Mouse (Mus musculus) liver, adult 2 months (tissue): ENCODE measurements at regions not wholly inside any gene's neighbourhood (a gene's known extent, or its start where the extent isn't known, plus 50 kb on each side); places are given as distances from the start of the nearest gene placed in this dataset.

Experiments used
- DNase-seq: peaks from one replicate; pipeline ENCODE4 v3.0.0-alpha.2; 2011; ENCODE audit warnings: low read depth, low spot score; ENCODE audit errors: extremely low read depth
- H3K27ac ChIP-seq: fragments of 200-500 bp; replicated peaks from 2 replicates; pipeline ENCODE4 v1.5.1; 2012; ENCODE audit warnings: low read depth, mild to moderate bottlenecking, control low read depth, inconsistent platforms, low read length; ENCODE audit not compliant: insufficient read depth
- H3K27me3 ChIP-seq: fragments of 200-500 bp; 2 replicates; pipeline ENCODE4 v1.6.1; 2012; ENCODE audit warnings: mild to moderate bottlenecking, moderate library complexity, low read length, inconsistent platforms; ENCODE audit not compliant: control insufficient read depth, insufficient read depth
- H3K36me3 ChIP-seq: fragments of 200-500 bp; 2 replicates; pipeline ENCODE4 v1.6.1; 2012; ENCODE audit warnings: low read length, inconsistent platforms; ENCODE audit not compliant: control insufficient read depth, insufficient read depth
- H3K4me1 ChIP-seq: fragments of 200-500 bp; 2 replicates; pipeline ENCODE4 v1.6.1; 2011; ENCODE audit warnings: low read length; ENCODE audit not compliant: control insufficient read depth, insufficient read depth
- H3K4me3 ChIP-seq: fragments of 200-500 bp; 2 replicates; pipeline ENCODE4 v1.5.1; 2011; ENCODE audit warnings: low read depth, mild to moderate bottlenecking, control low read depth, low read length, moderate library complexity; ENCODE audit not compliant: insufficient read depth
- H3K79me2 ChIP-seq: fragments of 200-500 bp; 2 replicates; pipeline ENCODE4 v1.6.1; 2012; ENCODE audit warnings: inconsistent platforms, mild to moderate bottlenecking, low read length, moderate library complexity; ENCODE audit not compliant: control insufficient read depth, insufficient read depth
- H3K9ac ChIP-seq: fragments of 200-500 bp; 2 replicates; pipeline ENCODE4 v1.6.1; 2012; ENCODE audit warnings: low read depth, mild to moderate bottlenecking, control low read depth, inconsistent platforms, low read length
- CTCF ChIP-seq: fragments of 200-500 bp; IDR thresholded peaks from 2 replicates; pipeline ENCODE4 v1.5.1; 2011; ENCODE audit warnings: low read depth, low read length, control low read depth
- POLR2A ChIP-seq: fragments of 200-500 bp; IDR thresholded peaks from 2 replicates; pipeline ENCODE4 v1.6.1; 2011; ENCODE audit warnings: low read length, control low read depth; ENCODE audit not compliant: insufficient read depth; ENCODE audit errors: extremely low read depth
- WGBS: fragments of 180-500 bp; shearing (Covaris S2); methylation state at CpG from one replicate; pipeline ENCODE4 v1.1.7; 2018; 5-methylcytosine and 5-hydroxymethylcytosine counted together

DNA sequence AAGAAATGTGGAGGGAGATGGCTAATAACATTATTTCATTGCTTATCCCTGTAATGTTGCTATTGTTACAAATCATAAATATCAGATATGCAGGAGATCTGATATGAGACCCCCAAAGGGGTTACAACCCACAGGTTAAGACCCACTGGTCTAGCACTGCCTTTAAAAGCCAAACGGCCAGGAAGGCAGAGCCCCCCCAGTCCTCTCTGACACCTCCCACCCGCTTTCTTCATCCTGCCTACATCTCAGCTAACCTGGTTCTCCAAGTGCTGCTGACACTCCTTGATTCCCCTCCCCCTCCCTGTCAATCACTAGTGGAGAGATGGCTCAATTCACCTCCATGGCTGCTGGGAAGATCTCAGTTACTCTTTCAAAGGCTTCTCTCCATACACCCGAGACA is 94.9 kb downstream of the Tmem30b start:
- Histone ChIP-seq H3K9ac (no peak overlapping the region), H3K27ac (no peak overlapping the region), H3K36me3 (no peaks in the 10 kb centered on the region), H3K79me2 (no peaks in the 10 kb centered on the region), H3K27me3 (no peaks in the 10 kb centered on the region), H3K4me3 (no peak overlapping the region), H3K4me1 (no peaks in the 10 kb centered on the region)
- TF ChIP-seq POLR2A (no peak), CTCF (no peak)
- 66% methylated on average over 3 of the region's 3 CpGs for WGBS
- DNase-seq = no peak

DNA sequence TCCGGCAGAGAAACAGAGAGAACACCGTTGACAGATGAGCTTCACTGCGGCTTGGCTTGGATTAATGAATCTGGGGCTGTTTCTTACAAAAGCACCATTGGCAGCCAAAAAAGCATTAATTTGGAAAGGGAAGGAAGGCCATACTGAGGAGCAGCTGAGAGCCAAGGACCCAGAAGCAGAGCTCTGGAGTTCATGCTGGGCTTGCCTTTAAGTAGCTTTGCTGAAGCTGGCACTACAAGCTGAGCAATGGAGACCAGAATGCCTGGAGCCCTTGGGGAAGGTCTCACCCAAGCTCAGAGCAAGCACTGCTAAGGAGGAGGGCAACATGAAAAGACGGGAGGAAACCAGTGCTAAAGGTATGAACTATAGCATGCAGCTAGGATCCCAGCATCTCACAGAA is 95.7 kb downstream of the Tmem30b start:
- no peak overlapping the region for H3K27ac ChIP-seq
- no peaks in the 10 kb centered on the region for H3K36me3 ChIP-seq
- H3K9ac ChIP-seq = no peak overlapping the region
- no peaks in the 10 kb centered on the region for H3K79me2 ChIP-seq
- 81% methylated on average over 4 of the region's 4 CpGs for WGBS
- DNase-seq = no peak
- TF ChIP-seq CTCF = no peak
- TF ChIP-seq POLR2A = no peak
- no peak overlapping the region for H3K4me3 ChIP-seq
- no peaks in the 10 kb centered on the region for H3K4me1 ChIP-seq
- no peaks in the 10 kb centered on the region for H3K27me3 ChIP-seq

DNA sequence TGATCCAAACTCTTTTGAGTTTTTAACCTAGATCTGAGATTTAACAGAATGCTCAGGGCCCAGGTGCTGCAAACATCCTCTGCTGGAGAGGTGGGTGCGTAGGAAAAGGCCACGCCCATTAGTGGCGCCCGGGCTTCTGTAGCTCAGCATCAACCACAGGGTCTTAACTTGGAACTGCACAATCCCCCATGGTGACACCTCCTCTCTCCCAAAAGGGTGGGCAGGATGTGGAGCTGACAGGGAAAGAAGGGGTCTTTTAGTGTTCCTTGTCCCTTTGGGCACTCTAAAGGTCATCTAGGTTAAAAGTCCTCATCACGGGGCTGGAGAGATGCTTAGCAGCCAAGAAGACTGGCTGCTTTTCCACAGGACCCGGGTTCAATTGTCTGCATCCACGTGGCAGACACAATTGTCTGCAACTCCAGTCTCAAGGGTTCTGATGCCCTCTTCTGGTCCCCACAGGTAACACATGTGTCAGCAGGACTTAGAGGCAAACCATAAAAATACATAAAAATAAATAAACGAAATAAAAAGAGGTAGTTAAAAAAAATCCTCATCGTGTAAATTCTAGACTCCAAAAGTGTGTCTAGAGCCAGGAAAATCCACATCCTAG is 96.2 kb downstream of the Tmem30b start:
- TF ChIP-seq CTCF (peak; percentile 71), POLR2A (no peak)
- Histone ChIP-seq H3K79me2 (no peaks in the 10 kb centered on the region), H3K4me3 (no peak overlapping the region), H3K27me3 (no peaks in the 10 kb centered on the region), H3K9ac (no peak overlapping the region), H3K27ac (no peak overlapping the region), H3K4me1 (no peaks in the 10 kb centered on the region), H3K36me3 (no peaks in the 10 kb centered on the region)
- peak; percentile 51 for DNase-seq
- WGBS = 53% methylated on average over 9 of the region's 9 CpGs

DNA sequence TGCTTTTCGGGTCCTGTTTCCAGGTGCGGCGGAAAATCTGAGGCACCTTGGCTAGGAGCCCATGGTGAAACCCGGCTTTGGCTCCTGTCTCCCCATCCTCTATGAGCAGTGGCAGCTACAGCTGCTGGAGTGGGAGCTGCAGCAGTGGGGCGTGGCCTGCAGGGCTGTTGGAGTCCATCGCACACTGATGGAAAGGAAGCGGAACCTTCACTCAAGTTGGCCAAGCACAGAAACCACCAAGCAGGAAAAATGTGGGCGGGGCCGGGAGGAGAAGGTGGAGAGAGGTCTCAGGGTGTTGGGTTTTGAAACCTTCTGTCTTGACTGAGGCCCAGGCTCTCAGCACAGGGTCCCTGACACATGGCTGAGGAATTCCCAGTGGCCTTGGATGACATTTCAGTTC is 97.1 kb downstream of the Tmem30b start:
- Histone ChIP-seq H3K27ac (no peak overlapping the region), H3K79me2 (no peaks in the 10 kb centered on the region), H3K9ac (no peak overlapping the region), H3K4me1 (no peaks in the 10 kb centered on the region), H3K4me3 (no peak overlapping the region), H3K36me3 (no peaks in the 10 kb centered on the region), H3K27me3 (no peaks in the 10 kb centered on the region)
- DNase-seq = no peak
- TF ChIP-seq CTCF (no peak), POLR2A (no peak)
- WGBS = 66% methylated on average over 9 of the region's 9 CpGs

DNA sequence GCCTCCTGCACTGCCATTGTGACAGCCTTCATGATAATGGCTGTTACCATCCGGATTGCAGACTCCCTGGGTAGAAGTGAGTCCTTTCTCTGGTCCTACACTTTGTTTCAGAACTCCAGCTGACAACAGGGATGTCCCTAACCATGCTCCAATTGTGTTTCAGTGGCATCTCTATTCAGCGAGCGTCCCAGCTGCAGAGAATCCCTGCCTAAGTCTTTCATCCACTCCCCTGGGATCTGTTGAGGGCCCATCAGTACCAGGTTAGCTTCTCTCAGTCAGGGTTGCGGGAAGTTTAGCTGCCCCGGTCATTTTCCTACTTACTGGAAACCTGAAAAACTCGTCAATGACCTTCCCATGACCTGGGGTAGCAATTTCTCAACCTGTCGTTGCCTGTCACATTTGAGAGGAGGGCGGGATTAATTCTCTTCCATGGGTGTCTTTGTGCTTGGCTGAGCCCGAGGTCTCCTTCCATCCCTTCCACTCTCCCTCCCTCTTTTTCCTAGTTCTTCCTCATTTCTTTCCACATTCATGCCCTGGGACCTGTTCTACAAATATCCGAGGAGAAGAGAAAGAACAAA is 97.7 kb downstream of the Tmem30b start:
- Histone ChIP-seq H3K27me3 (no peaks in the 10 kb centered on the region), H3K9ac (no peak overlapping the region), H3K4me3 (no peak overlapping the region), H3K4me1 (no peaks in the 10 kb centered on the region), H3K79me2 (no peaks in the 10 kb centered on the region), H3K27ac (no peak overlapping the region), H3K36me3 (no peaks in the 10 kb centered on the region)
- WGBS = 55% methylated on average over 10 of the region's 10 CpGs
- no peak for DNase-seq
- TF ChIP-seq POLR2A = no peak
- no peak for TF ChIP-seq CTCF

DNA sequence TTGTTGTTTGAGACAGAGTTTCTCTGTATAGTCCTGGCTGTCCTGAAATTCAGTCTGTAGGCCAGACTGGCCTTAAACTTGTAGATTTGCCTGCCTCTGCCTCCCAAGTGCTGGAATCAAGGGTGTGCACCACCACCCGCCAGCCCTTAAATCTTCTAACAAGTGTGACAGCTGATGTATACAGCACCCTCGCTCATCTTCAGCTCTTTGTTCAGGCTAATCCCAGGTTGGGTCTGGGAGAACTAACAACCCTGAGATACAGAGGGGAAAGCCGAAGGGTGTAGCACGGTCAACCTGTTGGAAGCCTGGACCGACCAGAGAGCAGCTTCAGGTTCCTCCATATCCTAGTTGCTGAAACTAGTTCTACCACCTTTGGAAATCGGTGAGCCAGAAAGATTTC is 99.0 kb downstream of the Tmem30b start:
- Histone ChIP-seq H3K79me2 (no peaks in the 10 kb centered on the region), H3K27me3 (no peaks in the 10 kb centered on the region), H3K9ac (no peak overlapping the region), H3K4me1 (no peaks in the 10 kb centered on the region), H3K36me3 (no peaks in the 10 kb centered on the region), H3K4me3 (no peak overlapping the region), H3K27ac (no peak overlapping the region)
- WGBS = 89% methylated on average over 6 of the region's 6 CpGs
- TF ChIP-seq POLR2A = no peak
- no peak for TF ChIP-seq CTCF
- no peak for DNase-seq
